Mouse (Mus musculus) forebrain, embryonic 12.5 days (tissue): ENCODE measurements around the gene Trim37. TPM values are rescaled to one million over a fixed set of nuclear protein-coding genes. Genes with fewer than 3 reads are reported as not detected.

Experiments
- ATAC-seq: fragments of 200-750 bp; cut with Nextera tagmentation; 2 replicates; pipeline ENCODE4 v1.8.0; 2017; ENCODE audit warnings: moderate TSS enrichment; ENCODE audit not compliant: low FRiP score
- H3K27ac ChIP-seq: fragments of 300-500 bp; sonication (generic); 2 replicates; pipeline ENCODE4 v1.5.1; 2016; ENCODE audit warnings: mild to moderate bottlenecking
- H3K27me3 ChIP-seq: fragments of 300-500 bp; sonication (generic); 2 replicates; pipeline ENCODE4 v1.6.1; 2016; ENCODE audit warnings: mild to moderate bottlenecking
- H3K36me3 ChIP-seq: fragments of 300-500 bp; sonication (generic); replicated peaks from 2 replicates; pipeline ENCODE4 v1.6.1; 2016; ENCODE audit warnings: mild to moderate bottlenecking
- H3K4me1 ChIP-seq: fragments of 300-500 bp; sonication (generic); 2 replicates; pipeline ENCODE4 v1.6.1; 2016
- H3K4me2 ChIP-seq: fragments of 300-500 bp; sonication (generic); 2 replicates; pipeline ENCODE4 v1.6.1; 2016; ENCODE audit warnings: mild to moderate bottlenecking, moderate library complexity
- H3K4me3 ChIP-seq: fragments of 300-500 bp; sonication (generic); replicated peaks from 2 replicates; pipeline ENCODE4 v1.5.1; 2016; ENCODE audit warnings: mild to moderate bottlenecking
- H3K9ac ChIP-seq: fragments of 300-500 bp; sonication (generic); 2 replicates; pipeline ENCODE4 v1.6.1; 2016; ENCODE audit warnings: mild to moderate bottlenecking
- H3K9me3 ChIP-seq: fragments of 300-500 bp; sonication (generic); 2 replicates; pipeline ENCODE4 v1.6.1; 2016
- WGBS: fragments of 180-500 bp; shearing (Covaris S2); methylation state at CpG from one replicate; pipeline ENCODE4 v1.1.7; 2016; 5-methylcytosine and 5-hydroxymethylcytosine counted together
- polyA plus RNA-seq: library from polyadenylated mRNA; unstranded; fragments of >200 nt; fragmentation: Nextera tagmentation; extraction: Ambion mirVana; gene quantifications from 2 replicates; pipeline ENCODE4 v1.2.1, GENCODE M21; 2016

Gene Trim37
- polyA plus RNA-seq, result 105 and 114 TPM in 2 replicates

- Histone ChIP-seq H3K27me3 (no peaks in the 10 kb centered on the region), H3K9me3 (no peaks in the 10 kb centered on the region), H3K4me2 (peak within 1 kb of the TSS; percentile 65), H3K9ac (peak within 1 kb of the TSS; percentile 87), H3K36me3 (peaks cover 35% of the 10 kb centered on the region), H3K27ac (peak within 1 kb of the TSS; percentile 97), H3K4me3 (peak within 1 kb of the TSS; percentile 95), H3K4me1 (peaks cover 19% of the 10 kb centered on the region)
- ATAC-seq, result peak; percentile 94
- WGBS, result under 1% methylated on average over 80 of the region's 105 CpGs
Measured at GRCm38 (mm10) chr11:87126824-87127816, at the start of gene Trim37. Gene Trim37 (plus strand): TSS chr11:87127077.

DNA sequence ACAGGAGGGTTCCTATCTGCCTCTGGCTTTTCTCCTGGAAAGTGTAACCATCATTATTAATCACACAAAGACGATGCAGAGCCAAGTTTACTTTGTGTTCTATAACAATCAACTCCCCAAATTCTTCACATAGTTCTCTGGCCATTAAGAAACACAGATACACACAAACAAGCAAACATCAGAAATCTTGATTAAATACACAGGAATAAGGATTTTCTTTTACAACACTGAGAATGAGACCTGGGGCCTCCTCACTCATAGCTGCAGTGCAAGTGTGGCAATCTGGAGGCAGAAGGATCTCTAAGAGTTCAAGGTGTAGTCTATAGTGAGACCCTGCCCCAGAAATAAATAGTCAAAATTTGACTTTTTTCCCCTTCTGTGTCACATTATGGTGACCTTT lies 43.2 kb upstream of the Trim37 start:
- Histone ChIP-seq H3K4me1 (peaks cover 24% of the 10 kb centered on the region), H3K4me2 (no peak overlapping the region), H3K27ac (no peak overlapping the region), H3K36me3 (peaks cover 55% of the 10 kb centered on the region), H3K4me3 (no peak overlapping the region), H3K27me3 (no peaks in the 10 kb centered on the region), H3K9me3 (no peaks in the 10 kb centered on the region), H3K9ac (no peak overlapping the region)
- 90% methylated on average over 1 of the region's 1 CpGs for WGBS
- ATAC-seq, result no peak

- no peak for ATAC-seq
- Histone ChIP-seq H3K27me3 (no peaks in the 10 kb centered on the region), H3K4me3 (peak overlapping the region; percentile 70), H3K27ac (no peak overlapping the region), H3K4me2 (peak overlapping the region; percentile 95), H3K36me3 (peaks cover 48% of the 10 kb centered on the region), H3K4me1 (peaks cover 24% of the 10 kb centered on the region), H3K9me3 (no peaks in the 10 kb centered on the region), H3K9ac (peak overlapping the region; percentile 79; the same call in 1 of the 2 replicates)
- 90% methylated on average over 13 of the region's 13 CpGs for WGBS
Measured at GRCm38 (mm10) chr11:87085461-87085860, 41.4 kb upstream of the Trim37 start.

- 1% methylated on average over 43 of the region's 43 CpGs for WGBS
- Histone ChIP-seq H3K4me1 (peaks cover 24% of the 10 kb centered on the region), H3K9ac (peak within 1 kb of the TSS; percentile 79), H3K4me3 (peak within 1 kb of the TSS; percentile 70), H3K4me2 (peak within 1 kb of the TSS; percentile 95), H3K36me3 (peaks cover 47% of the 10 kb centered on the region), H3K27ac (peak within 1 kb of the TSS; percentile 61), H3K27me3 (no peaks in the 10 kb centered on the region), H3K9me3 (no peaks in the 10 kb centered on the region)
- ATAC-seq, result peak; percentile 96
Measured at GRCm38 (mm10) chr11:87086290-87086984, 40.4 kb upstream of the Trim37 start, which contains the start of gene Smg8. Gene Smg8 (minus strand): TSS chr11:87086774.

GRCm38 (mm10) chr11:87087142-87087541 lies 39.7 kb upstream of the Trim37 start:
- H3K9ac ChIP-seq, result peak overlapping the region; percentile 79
- H3K27ac ChIP-seq, result no peak overlapping the region
- H3K4me2 ChIP-seq, result peak overlapping the region; percentile 95
- H3K9me3 ChIP-seq, result no peaks in the 10 kb centered on the region
- no peak for ATAC-seq
- no peaks in the 10 kb centered on the region for H3K27me3 ChIP-seq
- peaks cover 47% of the 10 kb centered on the region for H3K36me3 ChIP-seq
- WGBS, result 68% methylated on average over 2 of the region's 2 CpGs
- H3K4me1 ChIP-seq, result peaks cover 24% of the 10 kb centered on the region
- H3K4me3 ChIP-seq, result peak overlapping the region; percentile 70

DNA sequence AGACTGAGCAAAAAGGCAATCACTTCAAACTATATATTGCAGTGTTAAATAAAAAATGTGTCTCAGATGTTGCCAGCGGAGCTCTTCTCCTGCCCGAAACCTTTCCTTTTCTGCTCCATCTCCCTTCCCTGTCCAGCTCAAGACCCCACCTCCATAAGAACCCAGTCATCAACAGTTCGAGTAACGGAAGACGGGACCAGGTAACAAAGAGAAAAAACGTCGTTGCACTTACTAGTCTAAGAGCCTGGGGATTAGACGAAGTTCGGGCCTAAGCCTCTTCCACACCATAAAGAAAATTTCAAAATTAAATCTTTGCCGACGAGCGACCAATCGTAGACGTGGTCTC lies 18.5 kb upstream of the Trim37 start, which contains the start of gene Prr11:
Prr11 (minus strand) TSS at position 300 of the 346 bp plus-strand sequence.
- Histone ChIP-seq H3K4me3 (peak within 1 kb of the TSS; percentile 88), H3K9ac (peak within 1 kb of the TSS; percentile 95), H3K4me2 (peak within 1 kb of the TSS; percentile 60), H3K36me3 (peaks cover 35% of the 10 kb centered on the region), H3K9me3 (no peaks in the 10 kb centered on the region), H3K27ac (peak within 1 kb of the TSS; percentile 98), H3K4me1 (peaks cover 26% of the 10 kb centered on the region), H3K27me3 (no peaks in the 10 kb centered on the region)
- no peak for ATAC-seq
- under 1% methylated on average over 14 of the region's 14 CpGs for WGBS

GRCm38 (mm10) chr11:87108755-87109518 lies 17.9 kb upstream of the Trim37 start, which contains the start of gene Ska2:
Gene Ska2 (plus strand): TSS chr11:87109234.
- WGBS, result under 1% methylated on average over 40 of the region's 40 CpGs
- Histone ChIP-seq H3K9me3 (no peaks in the 10 kb centered on the region), H3K9ac (peak within 1 kb of the TSS; percentile 95), H3K27ac (peak within 1 kb of the TSS; percentile 98), H3K27me3 (no peaks in the 10 kb centered on the region), H3K4me3 (peak within 1 kb of the TSS; percentile 88), H3K36me3 (peaks cover 35% of the 10 kb centered on the region), H3K4me2 (peak within 1 kb of the TSS; percentile 60), H3K4me1 (peaks cover 26% of the 10 kb centered on the region)
- peak; percentile 99 for ATAC-seq

DNA sequence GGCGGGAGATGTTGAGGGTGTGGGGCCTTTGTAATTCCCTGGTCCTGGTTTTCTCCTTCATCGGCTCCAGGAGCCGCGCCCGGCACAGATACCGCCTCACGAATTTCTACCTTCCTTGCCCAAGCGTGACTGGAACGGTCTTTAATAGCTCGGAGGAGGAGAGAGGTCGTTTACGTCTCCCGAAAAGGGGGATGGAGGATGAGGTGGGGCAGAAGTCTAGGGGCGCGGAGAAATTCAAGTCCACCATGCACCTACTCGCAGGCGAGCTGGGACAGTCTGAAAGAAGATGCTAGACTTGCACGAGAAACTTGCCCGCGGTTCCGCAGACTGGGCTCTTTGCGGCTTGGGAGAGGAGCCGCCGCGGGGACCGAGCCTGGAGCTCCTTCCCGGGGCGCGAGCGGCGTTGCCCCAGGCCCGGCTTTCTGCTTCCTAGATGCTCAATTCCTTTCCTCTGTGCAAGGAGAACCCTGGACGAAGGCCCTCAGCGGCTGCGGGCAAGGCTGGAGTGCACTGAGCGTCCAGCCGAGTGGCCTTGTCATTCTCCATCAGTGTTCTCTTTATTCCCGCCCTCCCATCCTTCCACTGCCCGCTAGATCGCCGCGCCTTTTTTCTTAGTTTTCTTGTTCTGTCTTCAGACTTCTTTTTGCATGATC lies 17.2 kb upstream of the Trim37 start:
- ATAC-seq, result no peak
- no peaks in the 10 kb centered on the region for H3K27me3 ChIP-seq
- peaks cover 26% of the 10 kb centered on the region for H3K4me1 ChIP-seq
- under 1% methylated on average over 42 of the region's 42 CpGs for WGBS
- peak overlapping the region; percentile 60 for H3K4me2 ChIP-seq
- peaks cover 35% of the 10 kb centered on the region for H3K36me3 ChIP-seq
- peak overlapping the region; percentile 95 for H3K9ac ChIP-seq
- H3K4me3 ChIP-seq, result peak overlapping the region; percentile 88
- no peaks in the 10 kb centered on the region for H3K9me3 ChIP-seq
- peak overlapping the region; percentile 98 for H3K27ac ChIP-seq

- no peaks in the 10 kb centered on the region for H3K9me3 ChIP-seq
- peaks cover 35% of the 10 kb centered on the region for H3K36me3 ChIP-seq
- 6% methylated on average over 9 of the region's 9 CpGs for WGBS
Measured at GRCm38 (mm10) chr11:87110172-87110909, 16.5 kb upstream of the Trim37 start.

GRCm38 (mm10) chr11:87121864-87122263 lies 5.0 kb upstream of the Trim37 start:
- H3K27me3 ChIP-seq, result no peaks in the 10 kb centered on the region
- H3K4me2 ChIP-seq, result no peak overlapping the region
- H3K36me3 ChIP-seq, result peaks cover 68% of the 10 kb centered on the region
- no peak overlapping the region for H3K27ac ChIP-seq
- no peaks in the 10 kb centered on the region for H3K9me3 ChIP-seq
- 85% methylated on average over 8 of the region's 8 CpGs for whole genome bisulfite sequencing
- ATAC-seq, result no peak
- no peak overlapping the region for H3K9ac ChIP-seq
- H3K4me3 ChIP-seq, result no peak overlapping the region
- peaks cover 7% of the 10 kb centered on the region; the same call in 1 of the 2 replicates for H3K4me1 ChIP-seq

More at GRCm38 (mm10) chr11:87110172-87110909, 16.5 kb upstream of the Trim37 start:
- no peaks in the 10 kb centered on the region for H3K27me3 ChIP-seq
- H3K4me1 ChIP-seq, result peaks cover 26% of the 10 kb centered on the region
- H3K4me3 ChIP-seq, result peak overlapping the region; percentile 88
- peak overlapping the region; percentile 95 for H3K9ac ChIP-seq
- H3K27ac ChIP-seq, result peak overlapping the region; percentile 98
- ATAC-seq, result no peak
- H3K4me2 ChIP-seq, result peak overlapping the region; percentile 60
